Mouse (Mus musculus): Measurements from ENCODE around the gene Ppp1r10. TPM values are rescaled to one million over a fixed set of nuclear protein-coding genes. Genes with fewer than 3 reads are reported as not detected.

Ppp1r10 gene
- polyA plus RNA-seq, 1 experiment from 2014 or later, result 34.3 TPM

DNA sequence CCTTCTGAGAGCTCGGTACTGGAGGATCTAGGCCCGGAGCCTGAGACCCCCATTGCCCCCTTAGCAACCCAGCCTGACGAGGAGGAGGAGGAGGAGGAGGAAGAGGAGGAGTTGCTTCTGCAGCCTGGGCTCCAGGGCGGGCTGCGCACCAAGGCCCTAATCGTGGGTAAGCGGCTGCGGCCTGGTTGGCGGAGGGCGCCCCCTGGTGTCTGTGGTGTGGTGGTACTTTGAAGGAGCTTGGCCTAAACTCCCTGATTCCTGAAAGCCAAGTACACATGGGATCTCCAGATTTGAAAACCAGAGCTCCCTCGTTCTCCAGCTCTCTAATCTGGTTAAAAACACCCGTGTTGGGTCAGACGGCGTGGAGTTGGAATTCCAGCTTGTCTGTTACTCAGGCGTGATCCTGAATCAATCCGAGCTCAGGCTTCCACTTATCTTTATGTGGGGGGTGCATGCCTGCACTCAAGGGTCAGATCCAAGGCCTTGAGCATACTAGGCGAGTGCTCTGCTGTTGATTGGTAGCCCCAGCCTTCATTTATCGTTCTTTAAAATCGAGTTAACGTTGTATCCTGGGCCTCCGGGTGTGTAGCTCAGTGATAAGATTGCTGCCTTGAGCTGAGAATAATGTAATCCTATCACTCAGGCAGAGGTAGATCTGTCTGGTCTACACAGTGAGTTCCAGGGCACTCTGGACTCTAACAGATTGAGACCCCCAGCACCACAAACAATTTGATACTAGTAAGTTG lies 42.3 kb upstream of the Ppp1r10 start:
- Histone ChIP-seq H3K9me3 (replicated peaks; ENCODE audit: control insufficient read depth, low read length) (peaks cover 5% of the 10 kb centered on the region; the same call in 1 of the 2 replicates), H3K4me2 (ENCODE audit: low read depth, low read length) (0 out of 2 replicates have a peak overlapping the region, but pooled peaks have one; percentile 16), H3K9ac (ENCODE audit: low read length) (no peak overlapping the region), H3K36me3 (ENCODE audit: control insufficient read depth, insufficient read depth, low read length) (peaks cover 6% of the 10 kb centered on the region; the same call in 1 of the 2 replicates), H3K27ac (ENCODE audit: low read length) (no peak overlapping the region), H3K27me3 (ENCODE audit: control insufficient read depth, insufficient read depth, low read length) (no peaks in the 10 kb centered on the region), H3K4me1 (ENCODE audit: control insufficient read depth, insufficient read depth, low read length) (peaks cover 30% of the 10 kb centered on the region), H3K4me3 (replicated peaks; ENCODE audit: low read length) (no peak overlapping the region)
- 24% methylated on average over 21 of the region's 21 CpGs for whole genome bisulfite sequencing
- ATAC-seq (ENCODE audit: insufficient read depth, low FRiP score), result 0 out of 2 replicates have a peak, but pooled peaks have one; percentile 31

DNA sequence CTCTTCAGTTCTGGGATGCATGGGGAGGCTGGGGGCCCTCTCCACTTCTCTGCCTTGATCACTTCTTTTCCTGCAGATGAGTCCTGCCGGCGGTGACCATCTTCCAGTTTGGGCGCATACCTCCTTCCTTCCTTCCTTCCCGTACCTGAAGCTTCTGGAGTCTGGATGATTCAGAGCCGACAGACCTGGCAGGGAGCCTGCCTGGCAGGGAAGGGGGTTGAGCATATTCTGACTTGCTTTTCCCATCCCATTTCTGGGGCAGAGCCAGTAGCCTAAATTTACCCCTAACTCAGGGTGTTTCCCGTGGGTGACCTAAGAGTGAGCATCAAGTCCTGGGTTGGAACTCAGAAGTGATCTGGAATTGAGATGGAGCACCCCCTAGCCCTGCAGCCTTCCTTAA lies 41.5 kb upstream of the Ppp1r10 start:
- Histone ChIP-seq H3K9ac (ENCODE audit: low read length) (no peak overlapping the region), H3K27ac (ENCODE audit: low read length) (no peak overlapping the region), H3K4me1 (ENCODE audit: control insufficient read depth, insufficient read depth, low read length) (peaks cover 23% of the 10 kb centered on the region), H3K4me2 (ENCODE audit: low read depth, low read length) (no peak overlapping the region), H3K9me3 (replicated peaks; ENCODE audit: control insufficient read depth, low read length) (peaks cover 5% of the 10 kb centered on the region; the same call in 1 of the 2 replicates), H3K27me3 (ENCODE audit: control insufficient read depth, insufficient read depth, low read length) (no peaks in the 10 kb centered on the region), H3K36me3 (ENCODE audit: control insufficient read depth, insufficient read depth, low read length) (peaks cover 6% of the 10 kb centered on the region; the same call in 1 of the 2 replicates), H3K4me3 (replicated peaks; ENCODE audit: low read length) (no peak overlapping the region)
- 86% methylated on average over 6 of the region's 6 CpGs for WGBS
- no peak for ATAC-seq (ENCODE audit: insufficient read depth, low FRiP score)

DNA sequence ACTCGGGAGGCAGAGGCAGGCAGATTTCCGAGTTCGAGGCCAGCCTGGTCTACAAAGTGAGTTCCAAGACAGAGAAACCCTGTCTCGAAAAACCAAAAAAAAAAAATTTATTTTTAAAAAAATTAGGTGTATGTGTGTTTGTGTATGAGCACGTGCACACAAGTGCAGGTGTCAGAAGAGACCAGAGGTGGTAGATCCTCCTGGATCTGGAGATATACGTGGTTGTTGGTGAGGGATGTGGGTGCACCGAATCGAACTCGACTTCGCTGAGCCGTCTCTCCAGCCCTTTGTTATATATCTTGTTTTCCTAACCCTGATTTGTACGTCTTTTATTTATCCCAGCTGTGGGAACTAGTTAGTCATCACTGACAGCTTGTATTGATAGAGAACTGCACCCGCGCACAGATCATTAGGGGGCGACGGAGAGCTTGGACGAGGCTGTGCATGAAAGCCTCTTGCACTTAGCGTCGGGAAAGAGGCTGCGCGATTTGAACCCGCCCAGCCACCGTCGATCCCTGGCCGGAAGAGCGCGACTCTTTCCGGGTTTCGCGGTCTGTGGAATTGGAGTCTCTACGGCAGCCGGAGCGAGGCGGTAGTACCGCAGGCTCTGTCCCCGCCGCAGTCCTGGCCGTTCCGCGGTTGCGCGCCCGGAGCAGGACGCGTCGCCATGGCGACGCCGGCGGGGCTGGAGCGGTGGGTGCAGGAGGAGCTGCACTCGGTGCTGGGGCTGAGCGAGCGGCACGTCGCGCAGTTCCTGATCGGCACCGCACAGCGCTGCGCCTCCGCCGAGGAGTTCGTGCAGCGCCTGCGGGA lies 36.8 kb upstream of the Ppp1r10 start, which contains the start of gene Dhx16:
Gene Dhx16, plus strand, starts transcription at position 575 of the 813 bp plus-strand sequence.
- peak within 1 kb of the TSS; percentile 88 for H3K9ac ChIP-seq (ENCODE audit: low read length)
- H3K27me3 ChIP-seq (ENCODE audit: control insufficient read depth, insufficient read depth, low read length), result no peaks in the 10 kb centered on the region
- peak within 1 kb of the TSS; percentile 66; the same call in 1 of the 2 replicates for H3K27ac ChIP-seq (ENCODE audit: low read length)
- H3K4me2 ChIP-seq (ENCODE audit: low read depth, low read length), result peak within 1 kb of the TSS; percentile 67
- no peaks in the 10 kb centered on the region for H3K9me3 ChIP-seq (replicated peaks; ENCODE audit: control insufficient read depth, low read length)
- no peaks in the 10 kb centered on the region for H3K36me3 ChIP-seq (ENCODE audit: control insufficient read depth, insufficient read depth, low read length)
- ATAC-seq (ENCODE audit: insufficient read depth, low FRiP score), result peak; percentile 92
- H3K4me1 ChIP-seq (ENCODE audit: control insufficient read depth, insufficient read depth, low read length), result peaks cover 7% of the 10 kb centered on the region
- WGBS, result 5% methylated on average over 66 of the region's 66 CpGs
- H3K4me3 ChIP-seq (replicated peaks; ENCODE audit: low read length), result peak within 1 kb of the TSS; percentile 94

DNA sequence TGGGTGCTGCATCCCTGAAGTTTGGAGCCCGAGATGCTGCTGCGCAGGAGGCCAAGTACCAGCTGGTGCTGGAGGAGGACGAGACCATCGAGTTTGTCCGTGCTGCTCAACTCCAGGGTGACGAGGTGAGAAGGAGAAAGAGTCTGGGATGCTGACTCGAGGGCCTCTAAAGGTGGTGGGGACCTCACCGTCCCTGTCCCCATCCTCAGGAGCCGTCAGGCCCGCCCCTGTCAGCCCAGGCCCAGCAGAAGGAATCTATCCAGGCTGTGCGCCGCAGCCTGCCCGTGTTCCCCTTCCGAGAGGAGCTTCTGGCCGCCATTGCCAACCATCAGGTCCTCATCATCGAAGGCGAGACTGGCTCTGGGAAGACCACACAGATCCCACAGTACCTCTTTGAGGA lies 33.3 kb upstream of the Ppp1r10 start:
- H3K9me3 ChIP-seq (replicated peaks; ENCODE audit: control insufficient read depth, low read length), result no peaks in the 10 kb centered on the region
- no peak for ATAC-seq (ENCODE audit: insufficient read depth, low FRiP score)
- H3K4me1 ChIP-seq (ENCODE audit: control insufficient read depth, insufficient read depth, low read length), result peaks cover 7% of the 10 kb centered on the region
- no peak overlapping the region for H3K9ac ChIP-seq (ENCODE audit: low read length)
- H3K4me3 ChIP-seq (replicated peaks; ENCODE audit: low read length), result no peak overlapping the region
- no peak overlapping the region for H3K4me2 ChIP-seq (ENCODE audit: low read depth, low read length)
- no peaks in the 10 kb centered on the region for H3K36me3 ChIP-seq (ENCODE audit: control insufficient read depth, insufficient read depth, low read length)
- 92% methylated on average over 17 of the region's 17 CpGs for WGBS
- no peak overlapping the region for H3K27ac ChIP-seq (ENCODE audit: low read length)
- H3K27me3 ChIP-seq (ENCODE audit: control insufficient read depth, insufficient read depth, low read length), result no peaks in the 10 kb centered on the region

DNA sequence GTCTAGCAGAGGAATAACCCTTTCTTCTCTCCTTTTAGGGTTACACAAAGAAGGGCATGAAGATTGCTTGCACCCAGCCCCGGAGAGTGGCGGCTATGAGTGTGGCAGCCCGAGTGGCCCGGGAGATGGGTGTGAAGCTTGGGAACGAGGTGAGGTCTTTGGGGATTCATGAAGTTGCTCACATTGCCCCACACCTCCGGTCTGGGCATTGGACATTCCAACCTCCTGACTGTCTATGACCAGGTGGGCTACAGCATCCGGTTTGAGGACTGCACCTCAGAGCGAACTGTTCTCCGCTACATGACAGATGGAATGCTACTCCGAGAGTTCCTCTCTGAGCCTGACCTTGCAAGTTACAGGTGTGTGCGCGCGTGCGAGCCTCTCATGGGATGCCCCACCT lies 32.5 kb upstream of the Ppp1r10 start:
- H3K9ac ChIP-seq (ENCODE audit: low read length), result no peak overlapping the region
- H3K9me3 ChIP-seq (replicated peaks; ENCODE audit: control insufficient read depth, low read length), result no peaks in the 10 kb centered on the region
- 95% methylated on average over 14 of the region's 14 CpGs for WGBS
- no peak overlapping the region for H3K4me2 ChIP-seq (ENCODE audit: low read depth, low read length)
- peaks cover 7% of the 10 kb centered on the region for H3K4me1 ChIP-seq (ENCODE audit: control insufficient read depth, insufficient read depth, low read length)
- no peak for ATAC-seq (ENCODE audit: insufficient read depth, low FRiP score)
- H3K27me3 ChIP-seq (ENCODE audit: control insufficient read depth, insufficient read depth, low read length), result no peaks in the 10 kb centered on the region
- H3K27ac ChIP-seq (ENCODE audit: low read length), result no peak overlapping the region
- no peak overlapping the region for H3K4me3 ChIP-seq (replicated peaks; ENCODE audit: low read length)
- no peaks in the 10 kb centered on the region for H3K36me3 ChIP-seq (ENCODE audit: control insufficient read depth, insufficient read depth, low read length)

DNA sequence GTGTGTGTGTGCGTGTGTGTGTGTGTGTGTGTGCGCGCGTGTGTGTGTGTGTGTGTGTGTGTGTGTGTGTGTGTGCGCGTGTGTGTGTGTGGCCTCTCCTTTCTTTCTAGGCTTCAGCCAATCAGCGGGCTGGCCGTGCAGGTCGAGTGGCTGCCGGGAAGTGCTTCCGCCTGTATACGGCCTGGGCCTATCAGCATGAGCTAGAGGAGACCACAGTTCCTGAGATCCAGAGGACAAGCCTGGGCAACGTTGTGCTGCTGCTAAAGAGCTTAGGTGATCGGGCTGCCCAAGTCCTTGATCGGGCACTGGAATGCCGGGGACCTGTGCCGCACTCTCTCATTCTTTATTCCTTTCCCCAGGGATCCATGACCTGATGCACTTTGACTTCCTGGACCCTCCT lies 28.5 kb upstream of the Ppp1r10 start:
- H3K4me3 ChIP-seq (replicated peaks; ENCODE audit: low read length), result no peak overlapping the region
- peaks cover 8% of the 10 kb centered on the region; the same call in 1 of the 2 replicates for H3K36me3 ChIP-seq (ENCODE audit: control insufficient read depth, insufficient read depth, low read length)
- 88% methylated on average over 17 of the region's 17 CpGs for WGBS
- H3K9ac ChIP-seq (ENCODE audit: low read length), result no peak overlapping the region
- H3K27me3 ChIP-seq (ENCODE audit: control insufficient read depth, insufficient read depth, low read length), result no peaks in the 10 kb centered on the region
- no peaks in the 10 kb centered on the region for H3K4me1 ChIP-seq (ENCODE audit: control insufficient read depth, insufficient read depth, low read length)
- no peak for ATAC-seq (ENCODE audit: insufficient read depth, low FRiP score)
- no peaks in the 10 kb centered on the region for H3K9me3 ChIP-seq (replicated peaks; ENCODE audit: control insufficient read depth, low read length)
- H3K4me2 ChIP-seq (ENCODE audit: low read depth, low read length), result no peak overlapping the region
- H3K27ac ChIP-seq (ENCODE audit: low read length), result no peak overlapping the region

DNA sequence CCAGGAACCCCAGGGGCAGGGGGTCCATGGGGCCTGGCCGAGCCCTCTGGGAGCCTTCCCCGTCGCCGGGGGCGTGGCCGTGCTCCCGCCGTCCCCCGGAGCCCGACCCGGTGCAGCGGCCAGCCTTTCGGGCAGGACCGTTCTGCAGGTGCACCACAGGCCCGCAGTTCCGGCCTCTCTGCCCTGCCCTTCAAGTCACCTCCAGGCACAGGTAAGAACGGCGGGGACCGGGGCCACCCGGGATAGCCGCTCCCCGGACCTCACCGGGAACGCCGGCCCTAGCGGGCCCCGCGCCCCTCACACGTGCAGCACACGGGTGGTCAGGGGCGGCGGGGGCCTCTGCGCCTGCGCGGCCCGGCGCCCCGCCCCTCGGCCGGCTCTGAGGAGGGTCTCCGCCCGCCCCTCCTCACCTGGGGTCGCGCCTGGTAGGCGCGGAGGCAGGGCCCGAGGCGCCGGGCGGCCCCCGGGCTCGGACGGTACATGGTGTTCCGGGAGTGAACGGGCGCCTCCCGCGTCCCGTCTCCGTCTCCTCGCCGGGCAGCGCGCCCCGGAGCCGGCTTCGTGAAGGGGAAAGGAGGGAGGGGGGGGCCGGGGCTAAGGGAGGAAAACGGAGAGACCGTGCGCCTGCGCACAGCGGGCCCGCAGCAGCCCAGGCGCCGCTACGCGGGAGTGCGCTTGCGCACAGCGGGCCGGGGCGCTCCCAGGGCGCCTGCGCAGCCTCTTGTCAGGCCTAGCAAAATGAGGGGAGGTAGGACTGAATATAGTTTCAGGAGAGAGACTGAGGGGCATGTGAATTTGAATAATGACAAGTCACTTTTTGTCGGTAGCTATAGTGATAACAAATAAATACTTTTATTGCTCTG lies 19.2 kb upstream of the Ppp1r10 start, which contains the start of gene 2310061I04Rik:
Gene 2310061I04Rik, minus strand, starts transcription at position 651 of the 863 bp plus-strand sequence.
- under 1% methylated on average over 74 of the region's 86 CpGs for WGBS

More for the DNA sequence above, 19.2 kb upstream of the Ppp1r10 start, which contains the start of gene 2310061I04Rik:
- Histone ChIP-seq H3K9me3 (replicated peaks; ENCODE audit: control insufficient read depth, low read length) (no peaks in the 10 kb centered on the region), H3K27me3 (ENCODE audit: control insufficient read depth, insufficient read depth, low read length) (no peaks in the 10 kb centered on the region), H3K36me3 (ENCODE audit: control insufficient read depth, insufficient read depth, low read length) (0 out of 2 replicates have a peak, but pooled peaks cover 5% of the 10 kb centered on the region), H3K27ac (ENCODE audit: low read length) (peak within 1 kb of the TSS; percentile 87), H3K4me1 (ENCODE audit: control insufficient read depth, insufficient read depth, low read length) (peaks cover 8% of the 10 kb centered on the region), H3K4me2 (ENCODE audit: low read depth, low read length) (peak within 1 kb of the TSS; percentile 84), H3K4me3 (replicated peaks; ENCODE audit: low read length) (peak within 1 kb of the TSS; percentile 88), H3K9ac (ENCODE audit: low read length) (peak within 1 kb of the TSS; percentile 93)
- ATAC-seq (ENCODE audit: insufficient read depth, low FRiP score), result peak; percentile 95

Measured in stomach, embryonic 16.5 days (tissue).